Mouse (Mus musculus): ENCODE results near the gene Rgs10.

DNA sequence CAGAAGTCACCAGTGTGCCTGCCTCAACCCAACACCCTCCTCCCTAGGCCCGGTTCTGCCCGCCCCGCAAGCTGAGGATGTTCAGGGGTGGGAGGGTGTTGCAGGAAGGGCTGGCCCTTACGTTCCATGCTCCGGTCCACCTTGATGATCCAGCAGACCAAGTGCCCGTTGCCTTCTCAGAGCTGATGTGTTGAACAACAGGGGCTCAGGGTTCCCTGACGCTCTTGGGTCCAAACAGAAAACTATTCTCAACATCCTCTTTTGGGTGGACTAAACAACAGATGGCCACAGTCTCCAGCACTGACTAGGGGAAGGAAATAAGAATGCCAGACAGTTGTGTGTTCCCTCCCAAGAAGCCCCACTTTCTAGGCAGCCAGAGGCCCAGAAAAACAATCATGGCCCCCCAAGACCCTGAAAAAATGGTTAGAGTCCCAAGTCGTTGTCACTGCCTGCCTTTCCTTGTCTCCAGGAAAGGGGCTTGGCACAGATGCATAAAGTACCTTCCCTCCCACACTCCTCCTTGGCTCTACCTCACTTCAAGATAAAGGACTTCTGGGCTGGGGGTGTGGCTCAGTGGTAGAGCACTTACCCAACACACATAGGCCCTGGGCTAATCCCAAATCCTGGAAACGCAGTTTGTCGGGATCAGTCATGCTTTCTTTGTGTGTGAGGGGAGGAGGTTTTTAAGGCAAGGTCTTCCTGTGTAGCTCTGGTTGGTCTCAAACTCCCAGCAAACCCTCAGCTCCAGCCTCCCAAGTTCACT is 6.3 kb downstream of the Rgs10 start:
- TF ChIP-seq CTCF (conservative IDR thresholded peaks at IDR 0.05; ENCODE audit: insufficient read depth, insufficient read length, low read depth, low read length) (no peak), POLR2A (IDR thresholded peaks at IDR 0.05; ENCODE audit: low read depth, low read length) (no peak)
